Mouse (Mus musculus) liver, embryonic 16.5 days (tissue): ENCODE results near the gene Sv2c. TPM values are rescaled to one million over a fixed set of nuclear protein-coding genes. Genes with fewer than 3 reads are reported as not detected.

Experiments used
- ATAC-seq: fragments of 200-750 bp; cut with Nextera tagmentation; 2 replicates; pipeline ENCODE4 v1.8.0; 2017; ENCODE audit warnings: low read depth, mild to moderate bottlenecking, moderate number of reproducible peaks, moderate library complexity
- H3K27ac ChIP-seq: fragments of 300-500 bp; sonication (generic); 2 replicates; pipeline ENCODE4 v1.5.1; 2014; ENCODE audit warnings: mild to moderate bottlenecking, low read length
- H3K27me3 ChIP-seq: fragments of 300-500 bp; sonication (generic); 2 replicates; pipeline ENCODE4 v1.6.1; 2014; ENCODE audit warnings: low read depth, low read length, mixed read lengths; ENCODE audit not compliant: control insufficient read depth, insufficient read depth
- H3K36me3 ChIP-seq: fragments of 300-500 bp; sonication (generic); 2 replicates; pipeline ENCODE4 v1.6.1; 2014; ENCODE audit warnings: mild to moderate bottlenecking; ENCODE audit not compliant: control insufficient read depth, insufficient read depth
- H3K4me1 ChIP-seq: fragments of 300-500 bp; sonication (generic); 2 replicates; pipeline ENCODE4 v1.6.1; 2014; ENCODE audit warnings: low read depth, low read length, mixed read lengths; ENCODE audit not compliant: control insufficient read depth
- H3K4me2 ChIP-seq: fragments of 300-500 bp; sonication (generic); 2 replicates; pipeline ENCODE4 v1.6.1; 2014; ENCODE audit warnings: low read depth, low read length, mixed read lengths
- H3K4me3 ChIP-seq: fragments of 300-500 bp; sonication (generic); 2 replicates; pipeline ENCODE4 v1.5.1; 2014; ENCODE audit warnings: low read depth, mild to moderate bottlenecking, low read length
- H3K9ac ChIP-seq: fragments of 300-500 bp; sonication (generic); 2 replicates; pipeline ENCODE4 v1.6.1; 2014; ENCODE audit warnings: low read depth, low read length
- H3K9me3 ChIP-seq: fragments of 300-500 bp; sonication (generic); replicated peaks from 2 replicates; pipeline ENCODE4 v1.6.1; 2016; ENCODE audit warnings: low read length; ENCODE audit not compliant: control insufficient read depth
- whole genome bisulfite sequencing: fragments of 180-500 bp; shearing (Covaris S2); extraction: QIAGEN DNeasy Blood & Tissue Kit; methylation state at CpG from one replicate; pipeline ENCODE4 v1.1.7; 2014; ENCODE audit not compliant: insufficient replicate concordance; 5-methylcytosine and 5-hydroxymethylcytosine counted together
- polyA plus RNA-seq: library from polyadenylated mRNA; unstranded; fragments of >200 nt; fragmentation: Nextera tagmentation; extraction: Ambion mirVana; gene quantifications from 2 replicates; pipeline ENCODE4 v1.2.1, GENCODE M21; 2015

Sv2c gene
- polyA plus RNA-seq, 1 experiment from 2014 or later = 0.18 TPM

DNA sequence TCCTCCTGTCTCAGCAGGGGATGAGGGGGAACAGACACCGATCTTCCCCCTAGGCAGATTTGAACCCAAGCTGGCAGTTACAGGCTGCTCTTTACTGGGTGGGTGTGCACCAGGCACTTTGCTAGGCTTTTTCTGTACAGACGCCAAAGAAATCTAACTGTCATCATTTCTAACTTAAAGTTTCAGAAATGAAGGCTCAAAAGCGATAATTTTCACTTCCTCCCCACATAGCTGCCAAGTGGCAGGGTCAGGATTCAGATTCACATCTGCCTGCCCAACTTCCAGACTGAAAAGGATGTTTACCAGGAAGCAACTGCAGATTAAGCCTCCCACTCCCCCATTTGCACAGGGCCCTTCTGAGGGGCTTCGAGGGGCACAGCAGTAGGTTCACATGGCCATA lies 183.0 kb downstream of the Sv2c start:
- Histone ChIP-seq H3K9ac (no peak overlapping the region), H3K36me3 (no peaks in the 10 kb centered on the region), H3K4me1 (peaks cover 37% of the 10 kb centered on the region), H3K9me3 (no peaks in the 10 kb centered on the region), H3K27ac (0 out of 2 replicates have a peak overlapping the region, but pooled peaks have one; percentile 17), H3K27me3 (no peaks in the 10 kb centered on the region), H3K4me2 (no peak overlapping the region), H3K4me3 (no peak overlapping the region)
- 28% methylated on average over 4 of the region's 4 CpGs for WGBS
- no peak for ATAC-seq

GRCm38 (mm10) chr13:95948821-95949220 lies 183.6 kb downstream of the Sv2c start:
- Histone ChIP-seq H3K9ac (no peak overlapping the region), H3K36me3 (no peaks in the 10 kb centered on the region), H3K4me1 (peaks cover 37% of the 10 kb centered on the region), H3K4me3 (no peak overlapping the region), H3K27me3 (no peaks in the 10 kb centered on the region), H3K4me2 (no peak overlapping the region), H3K9me3 (no peaks in the 10 kb centered on the region), H3K27ac (no peak overlapping the region)
- 60% methylated on average over 4 of the region's 4 CpGs for WGBS
- no peak for ATAC-seq

DNA sequence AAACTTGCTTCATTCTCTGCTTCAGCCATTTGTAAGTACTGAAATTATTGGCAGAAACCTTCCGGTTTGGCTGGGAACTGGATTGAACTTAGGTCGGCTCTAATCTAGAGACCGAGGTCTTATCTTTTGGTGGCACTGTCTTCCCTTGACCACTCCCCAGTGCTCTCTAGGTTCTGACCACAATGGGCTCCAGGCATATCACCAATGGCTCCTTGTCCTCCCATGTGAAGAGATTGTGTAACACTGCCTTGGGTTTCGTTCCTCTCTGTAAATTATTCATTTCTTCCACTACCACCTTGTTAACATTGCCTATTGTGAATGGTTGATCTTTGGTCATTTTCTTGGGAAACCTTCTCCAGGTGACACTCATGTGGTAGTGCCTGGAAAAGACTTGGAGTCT lies 184.0 kb downstream of the Sv2c start:
- H3K4me2 ChIP-seq = no peak overlapping the region
- H3K4me1 ChIP-seq = peaks cover 37% of the 10 kb centered on the region
- H3K4me3 ChIP-seq = no peak overlapping the region
- no peaks in the 10 kb centered on the region for H3K36me3 ChIP-seq
- H3K9ac ChIP-seq = no peak overlapping the region
- no peak overlapping the region for H3K27ac ChIP-seq
- H3K27me3 ChIP-seq = no peaks in the 10 kb centered on the region
- whole genome bisulfite sequencing = 8% methylated on average over 4 of the region's 4 CpGs
- no peaks in the 10 kb centered on the region for H3K9me3 ChIP-seq
- no peak for ATAC-seq

GRCm38 (mm10) chr13:95945937-95946507 lies 186.4 kb downstream of the Sv2c start:
- H3K27ac ChIP-seq = no peak overlapping the region
- WGBS = 25% methylated on average over 5 of the region's 5 CpGs
- H3K36me3 ChIP-seq = no peaks in the 10 kb centered on the region

GRCm38 (mm10) chr13:95944621-95945020 lies 187.8 kb downstream of the Sv2c start:
- WGBS = 73% methylated on average over 6 of the region's 6 CpGs
- H3K36me3 ChIP-seq = no peaks in the 10 kb centered on the region
- no peaks in the 10 kb centered on the region for H3K9me3 ChIP-seq
- no peak overlapping the region for H3K9ac ChIP-seq
- peaks cover 20% of the 10 kb centered on the region for H3K4me1 ChIP-seq
- H3K4me3 ChIP-seq = no peak overlapping the region
- no peaks in the 10 kb centered on the region for H3K27me3 ChIP-seq
- H3K27ac ChIP-seq = no peak overlapping the region
- no peak for ATAC-seq
- no peak overlapping the region for H3K4me2 ChIP-seq

More at GRCm38 (mm10) chr13:95945937-95946507, 186.4 kb downstream of the Sv2c start:
- Histone ChIP-seq H3K27me3 (no peaks in the 10 kb centered on the region), H3K4me3 (no peak overlapping the region), H3K9ac (no peak overlapping the region), H3K4me2 (no peak overlapping the region), H3K4me1 (peaks cover 31% of the 10 kb centered on the region), H3K9me3 (no peaks in the 10 kb centered on the region)
- ATAC-seq = no peak

GRCm38 (mm10) chr13:95943919-95944318 lies 188.5 kb downstream of the Sv2c start:
- no peak overlapping the region for H3K27ac ChIP-seq
- no peak overlapping the region for H3K4me2 ChIP-seq
- no peaks in the 10 kb centered on the region for H3K36me3 ChIP-seq
- no peak overlapping the region for H3K4me3 ChIP-seq
- H3K9me3 ChIP-seq = no peaks in the 10 kb centered on the region
- ATAC-seq = no peak
- H3K27me3 ChIP-seq = no peaks in the 10 kb centered on the region
- no peak overlapping the region for H3K9ac ChIP-seq
- peaks cover 13% of the 10 kb centered on the region for H3K4me1 ChIP-seq
- WGBS = 62% methylated on average over 3 of the region's 3 CpGs

DNA sequence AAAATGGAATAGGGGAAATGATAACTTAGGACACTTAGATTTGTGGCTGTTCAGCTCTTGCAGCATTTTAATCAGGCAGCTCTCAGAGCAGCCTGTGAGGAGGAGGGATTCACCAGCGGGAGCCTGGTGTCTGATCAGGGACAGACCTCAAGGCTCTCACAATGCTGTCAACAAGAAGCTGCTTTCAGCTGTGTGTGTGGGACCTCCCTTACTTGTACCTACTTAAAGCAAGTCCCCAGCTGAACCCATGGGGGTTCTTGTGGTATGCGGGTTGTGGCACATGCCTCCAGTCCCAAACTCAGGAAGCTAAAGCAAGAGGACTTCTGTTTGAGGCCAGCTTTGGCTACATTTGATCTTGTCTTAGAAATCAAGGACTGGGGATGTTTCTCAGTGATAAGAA lies 189.8 kb downstream of the Sv2c start:
- Histone ChIP-seq H3K27me3 (no peaks in the 10 kb centered on the region), H3K4me3 (no peak overlapping the region), H3K36me3 (no peaks in the 10 kb centered on the region), H3K9ac (no peak overlapping the region), H3K27ac (no peak overlapping the region), H3K4me1 (no peaks in the 10 kb centered on the region; the same call in 1 of the 2 replicates), H3K4me2 (no peak overlapping the region), H3K9me3 (no peaks in the 10 kb centered on the region)
- no peak for ATAC-seq
- 13% methylated on average over 2 of the region's 2 CpGs for WGBS

DNA sequence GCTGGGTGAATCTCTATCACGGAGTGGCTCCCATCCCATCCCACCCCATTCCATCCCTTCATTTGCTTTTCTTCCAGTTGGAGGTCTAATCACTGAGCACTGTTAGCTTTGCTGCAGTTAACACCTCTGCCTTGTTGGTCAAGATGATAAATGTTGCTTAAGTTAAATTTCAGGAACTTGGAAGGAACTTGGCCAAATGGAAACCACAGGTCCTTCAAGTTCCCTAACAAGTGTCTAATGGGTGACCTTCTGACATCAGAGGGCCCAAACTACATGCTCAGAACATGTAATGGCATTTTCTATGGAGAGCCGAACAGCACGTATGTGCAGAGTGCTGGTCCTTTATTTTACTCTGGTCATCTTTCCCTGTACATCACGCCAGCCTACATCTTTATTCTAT lies 190.5 kb downstream of the Sv2c start:
- no peaks in the 10 kb centered on the region; the same call in 1 of the 2 replicates for H3K4me1 ChIP-seq

GRCm38 (mm10) chr13:95940811-95941210 lies 191.6 kb downstream of the Sv2c start:
- H3K4me2 ChIP-seq = no peak overlapping the region
- H3K9me3 ChIP-seq = no peaks in the 10 kb centered on the region
- no peak overlapping the region for H3K27ac ChIP-seq
- H3K27me3 ChIP-seq = no peaks in the 10 kb centered on the region
- H3K9ac ChIP-seq = no peak overlapping the region
- ATAC-seq = no peak
- no peaks in the 10 kb centered on the region for H3K36me3 ChIP-seq
- H3K4me1 ChIP-seq = no peaks in the 10 kb centered on the region; the same call in 1 of the 2 replicates
- no peak overlapping the region for H3K4me3 ChIP-seq
- whole genome bisulfite sequencing = 56% methylated on average over 5 of the region's 5 CpGs

More for the DNA sequence above, 190.5 kb downstream of the Sv2c start:
- H3K9me3 ChIP-seq = no peaks in the 10 kb centered on the region
- no peak overlapping the region for H3K4me2 ChIP-seq
- no peak for ATAC-seq
- H3K36me3 ChIP-seq = no peaks in the 10 kb centered on the region
- H3K9ac ChIP-seq = no peak overlapping the region
- no peak overlapping the region for H3K4me3 ChIP-seq
- H3K27me3 ChIP-seq = no peaks in the 10 kb centered on the region
- 72% methylated on average over 4 of the region's 4 CpGs for WGBS
- no peak overlapping the region for H3K27ac ChIP-seq
